Mouse (Mus musculus): Measurements from ENCODE around the gene Lbx2. TPM values are rescaled to one million over a fixed set of nuclear protein-coding genes. Genes with fewer than 3 reads are reported as not detected.

The Lbx2 gene
- total and polyA plus RNA-seq, 2 experiments from 2014 or later, result 0.26 TPM; not detected in 1

DNA sequence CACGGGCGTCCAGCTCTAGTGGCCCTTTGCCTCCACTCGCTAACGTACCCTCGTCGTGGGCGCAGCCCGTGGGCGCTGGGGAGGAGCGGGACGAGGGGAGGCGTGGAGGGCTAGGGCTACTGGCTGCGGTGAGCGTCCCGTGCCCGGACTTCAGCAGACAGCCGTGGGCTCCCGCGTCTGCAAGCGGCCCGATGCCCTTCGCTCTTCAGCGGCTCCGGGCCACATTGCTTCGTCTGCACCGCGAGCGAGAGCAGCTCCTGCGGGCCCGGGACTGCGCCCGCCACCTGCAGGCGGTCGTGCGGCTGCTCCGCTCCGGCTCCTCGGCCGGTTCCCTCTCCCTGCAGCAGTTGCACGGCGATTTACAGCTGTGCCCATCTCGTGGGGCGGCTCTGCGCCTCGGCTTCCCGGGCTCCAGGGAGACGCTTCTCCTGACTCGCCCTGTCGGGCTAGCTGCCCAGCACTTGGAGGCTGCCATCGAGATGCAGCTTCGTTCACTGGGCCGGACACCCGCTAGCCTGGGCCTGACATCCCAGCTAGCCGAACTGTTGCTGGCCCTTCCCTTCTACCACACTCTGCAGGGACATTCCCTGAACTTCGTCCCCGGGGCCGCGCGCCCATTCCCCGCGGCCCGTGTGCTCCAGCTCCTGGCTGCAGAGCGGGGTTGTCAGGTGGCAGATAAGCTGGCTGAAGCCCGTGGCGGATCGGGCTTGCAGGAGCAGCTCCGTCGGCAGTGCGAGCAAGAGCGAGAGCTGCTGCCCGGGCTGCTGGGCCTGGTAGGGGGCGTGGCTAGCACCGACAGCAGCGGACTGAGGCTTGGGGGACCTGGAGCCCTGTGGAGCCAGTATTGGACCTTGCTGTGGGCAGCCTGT lies 15.8 kb downstream of the Lbx2 start:
- Histone ChIP-seq H3K27ac (ENCODE audit: low read depth, low read length) (peak overlapping the region; percentile 79), H3K27me3 (ENCODE audit: insufficient read depth, low read length) (no peaks in the 10 kb centered on the region), H3K9ac (replicated peaks; ENCODE audit: low read length, poor library complexity, severe bottlenecking) (peak overlapping the region; percentile 83), H3K4me2 (ENCODE audit: low read depth, low read length, poor library complexity, severe bottlenecking) (peak overlapping the region; percentile 74), H3K9me3 (ENCODE audit: low read length) (no peaks in the 10 kb centered on the region), H3K36me3 (ENCODE audit: insufficient read depth, low read length) (peaks cover 12% of the 10 kb centered on the region; the same call in 1 of the 2 replicates), H3K4me1 (ENCODE audit: insufficient read depth, low read length) (peaks cover 8% of the 10 kb centered on the region), H3K4me3 (ENCODE audit: low read depth, low read length) (peak overlapping the region; percentile 78)
- TF ChIP-seq CTCF (IDR thresholded peaks at IDR 0.05), result peak; percentile 56
- ATAC-seq (ENCODE audit: low FRiP score), result peak; percentile 84
- peak; percentile 55 for DNase-seq (ENCODE audit: low spot score)
- under 1% methylated on average over 62 of the region's 74 CpGs for WGBS

DNA sequence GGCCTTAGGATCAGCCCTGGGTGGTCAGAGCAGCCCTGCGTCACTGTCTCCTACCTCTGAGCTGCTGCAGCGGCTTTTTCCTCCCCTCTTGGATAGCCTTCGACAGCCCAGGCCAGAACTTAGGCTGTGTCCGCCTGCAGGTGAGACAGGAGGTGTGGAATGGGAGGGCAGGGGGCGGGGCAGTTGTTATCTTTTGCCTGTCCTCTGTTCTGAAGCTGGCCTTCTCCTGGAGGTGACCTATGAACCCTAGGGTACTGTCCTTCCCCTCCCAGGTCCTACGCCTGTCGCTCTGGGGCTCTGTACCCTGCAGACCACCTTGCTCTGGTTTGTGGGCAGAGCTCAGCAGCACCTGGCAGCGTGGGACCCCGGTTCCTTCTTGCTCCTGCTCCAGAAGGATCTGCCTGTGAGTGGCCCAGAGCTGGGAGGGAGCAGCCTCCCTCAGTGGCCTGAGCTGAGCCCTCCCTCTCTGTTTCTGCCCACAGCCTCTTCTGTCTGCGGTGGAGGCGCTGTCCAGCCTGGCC lies 17.0 kb downstream of the Lbx2 start:
- Histone ChIP-seq H3K9me3 (ENCODE audit: low read length) (no peaks in the 10 kb centered on the region), H3K4me1 (ENCODE audit: insufficient read depth, low read length) (peaks cover 13% of the 10 kb centered on the region), H3K4me3 (ENCODE audit: low read depth, low read length) (peak overlapping the region; percentile 78), H3K36me3 (ENCODE audit: insufficient read depth, low read length) (peaks cover 17% of the 10 kb centered on the region; the same call in 1 of the 2 replicates), H3K27me3 (ENCODE audit: insufficient read depth, low read length) (no peaks in the 10 kb centered on the region), H3K9ac (replicated peaks; ENCODE audit: low read length, poor library complexity, severe bottlenecking) (peak overlapping the region; percentile 83), H3K4me2 (ENCODE audit: low read depth, low read length, poor library complexity, severe bottlenecking) (peak overlapping the region; percentile 74), H3K27ac (ENCODE audit: low read depth, low read length) (0 out of 2 replicates have a peak overlapping the region, but pooled peaks have one; percentile 7)
- TF ChIP-seq CTCF (IDR thresholded peaks at IDR 0.05), result no peak
- ATAC-seq (ENCODE audit: low FRiP score) (no peak), DNase-seq (ENCODE audit: low spot score) (no peak)
- 56% methylated on average over 11 of the region's 11 CpGs for WGBS

DNA sequence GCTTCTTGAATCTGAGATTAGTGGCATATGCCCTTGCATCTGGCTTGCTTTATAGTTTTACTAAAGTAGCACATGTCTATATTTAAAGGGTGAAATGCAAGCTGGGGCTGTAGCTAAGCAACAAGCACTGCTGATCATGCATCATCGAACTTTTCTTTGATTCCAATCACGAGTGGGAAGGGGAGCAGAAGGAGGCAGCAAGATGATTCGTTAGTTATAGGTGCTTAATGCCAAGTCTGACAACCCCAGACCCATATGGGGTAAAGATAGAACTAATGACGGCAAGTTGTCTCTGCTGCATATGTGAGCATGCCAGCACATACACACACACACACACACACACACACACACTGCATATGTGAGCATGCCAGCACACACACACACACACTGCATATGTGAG lies 18.0 kb downstream of the Lbx2 start:
- H3K9ac ChIP-seq (replicated peaks; ENCODE audit: low read length, poor library complexity, severe bottlenecking), result no peak overlapping the region
- no peak overlapping the region for H3K4me2 ChIP-seq (ENCODE audit: low read depth, low read length, poor library complexity, severe bottlenecking)
- no peak overlapping the region for H3K4me3 ChIP-seq (ENCODE audit: low read depth, low read length)
- no peak for TF ChIP-seq CTCF (IDR thresholded peaks at IDR 0.05)
- no peaks in the 10 kb centered on the region for H3K27me3 ChIP-seq (ENCODE audit: insufficient read depth, low read length)
- H3K9me3 ChIP-seq (ENCODE audit: low read length), result no peaks in the 10 kb centered on the region
- ATAC-seq (ENCODE audit: low FRiP score) (no peak), DNase-seq (ENCODE audit: low spot score) (no peak)
- peaks cover 18% of the 10 kb centered on the region for H3K4me1 ChIP-seq (ENCODE audit: insufficient read depth, low read length)
- H3K27ac ChIP-seq (ENCODE audit: low read depth, low read length), result no peak overlapping the region
- H3K36me3 ChIP-seq (ENCODE audit: insufficient read depth, low read length), result peaks cover 17% of the 10 kb centered on the region; the same call in 1 of the 2 replicates
- 70% methylated on average over 4 of the region's 4 CpGs for WGBS

DNA sequence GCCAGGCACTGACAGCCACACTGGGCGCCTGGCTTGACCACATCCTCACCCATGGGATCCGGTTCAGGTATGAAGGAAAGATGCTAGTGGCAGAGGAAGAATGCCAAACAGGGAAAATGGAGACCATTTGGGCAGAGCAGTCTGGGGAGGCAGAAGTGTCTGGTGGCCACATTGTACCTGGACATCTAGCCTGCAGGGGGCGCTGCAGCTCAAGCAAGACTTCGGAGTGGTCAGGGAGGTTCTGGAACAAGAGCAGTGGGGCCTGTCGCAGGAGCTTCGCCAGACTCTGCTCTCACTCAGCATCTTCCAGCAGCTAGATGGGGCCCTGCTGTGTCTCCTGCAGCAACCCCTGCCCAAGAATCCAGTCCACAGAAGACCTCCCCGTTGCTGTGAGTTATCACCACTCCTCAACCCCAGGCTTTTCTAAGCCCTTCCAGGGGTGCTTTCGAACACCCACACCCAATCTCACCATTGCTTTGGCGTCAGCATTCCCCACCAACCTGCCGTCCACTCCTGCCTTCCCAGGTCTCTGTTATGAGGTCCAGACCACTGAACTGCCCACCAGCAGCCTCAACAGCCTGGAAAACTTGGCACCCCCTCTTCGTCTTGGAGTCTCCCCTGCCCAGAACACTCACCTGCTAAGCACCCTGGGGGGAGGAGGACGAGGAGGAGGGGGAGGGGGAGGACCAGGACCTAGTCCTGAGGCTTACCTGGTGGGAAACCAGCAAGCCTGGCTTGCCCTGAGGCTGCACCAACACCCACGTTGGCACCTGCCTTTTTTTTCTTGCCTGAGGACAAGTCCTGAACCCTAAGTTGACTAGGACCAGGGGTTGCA lies 21.6 kb downstream of the Lbx2 start:
- H3K36me3 ChIP-seq (ENCODE audit: insufficient read depth, low read length), result peaks cover 17% of the 10 kb centered on the region; the same call in 1 of the 2 replicates
- H3K4me1 ChIP-seq (ENCODE audit: insufficient read depth, low read length), result peaks cover 17% of the 10 kb centered on the region
- ATAC-seq (ENCODE audit: low FRiP score), result no peak
- peak overlapping the region; percentile 88 for H3K4me2 ChIP-seq (ENCODE audit: low read depth, low read length, poor library complexity, severe bottlenecking)
- peak overlapping the region; percentile 81; the same call in 1 of the 2 replicates for H3K4me3 ChIP-seq (ENCODE audit: low read depth, low read length)
- peak overlapping the region; percentile 89 for H3K27ac ChIP-seq (ENCODE audit: low read depth, low read length)
- DNase-seq (ENCODE audit: low spot score), result peak; percentile 69
- TF ChIP-seq CTCF (IDR thresholded peaks at IDR 0.05), result peak; percentile 73
- H3K9ac ChIP-seq (replicated peaks; ENCODE audit: low read length, poor library complexity, severe bottlenecking), result no peak overlapping the region
- no peaks in the 10 kb centered on the region for H3K9me3 ChIP-seq (ENCODE audit: low read length)
- H3K27me3 ChIP-seq (ENCODE audit: insufficient read depth, low read length), result no peaks in the 10 kb centered on the region
- 34% methylated on average over 13 of the region's 13 CpGs for WGBS

DNA sequence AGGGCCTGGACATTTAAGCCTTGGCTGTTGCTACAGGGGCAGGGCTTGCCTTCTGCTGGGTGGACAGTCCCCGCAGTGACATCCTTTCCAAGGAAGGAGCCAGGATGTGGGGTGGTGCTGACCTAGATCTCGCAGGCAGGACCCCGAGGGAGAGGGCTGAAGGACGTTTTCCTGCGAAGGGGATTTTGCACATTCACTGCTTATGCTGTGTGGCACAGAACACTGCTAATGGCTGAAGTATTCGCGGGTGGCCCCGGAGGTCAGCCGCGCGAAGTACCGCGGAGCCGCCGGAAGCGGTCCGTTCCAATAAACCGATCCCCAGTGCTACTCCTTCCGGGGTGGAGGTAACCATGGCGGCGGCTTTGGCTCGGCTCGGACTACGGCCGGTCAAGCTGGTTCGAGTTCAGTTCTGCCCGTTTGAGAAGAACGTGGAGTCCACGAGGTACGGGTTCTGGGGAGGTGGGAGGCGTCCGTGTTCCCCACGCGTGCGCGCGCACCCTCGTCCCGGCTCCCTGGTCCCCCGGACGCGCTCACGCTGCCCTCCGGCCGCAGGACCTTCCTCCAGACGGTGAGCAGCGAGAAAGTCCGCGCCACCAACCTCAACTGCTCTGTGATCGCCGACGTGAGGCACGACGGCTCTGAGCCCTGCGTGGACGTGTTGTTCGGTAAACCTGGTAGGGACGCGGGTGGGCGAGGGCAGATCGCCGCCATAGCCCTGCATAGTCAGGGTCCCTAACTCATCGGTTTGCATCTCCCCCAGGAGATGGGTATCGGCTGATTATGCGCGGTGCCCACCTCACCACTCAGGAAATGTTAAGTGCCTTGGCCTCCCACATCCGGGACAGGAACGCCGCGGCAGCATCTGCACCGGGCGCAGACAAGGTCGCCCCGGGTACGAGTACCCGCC lies 22.8 kb downstream of the Lbx2 start, which contains the start of gene Mrpl53:
TSS of gene Mrpl53 (plus strand) at position 279 of the 907 bp plus-strand sequence.
- Histone ChIP-seq H3K36me3 (ENCODE audit: insufficient read depth, low read length) (peaks cover 17% of the 10 kb centered on the region; the same call in 1 of the 2 replicates), H3K27me3 (ENCODE audit: insufficient read depth, low read length) (no peaks in the 10 kb centered on the region), H3K4me3 (ENCODE audit: low read depth, low read length) (peak within 1 kb of the TSS; percentile 81), H3K27ac (ENCODE audit: low read depth, low read length) (peak within 1 kb of the TSS; percentile 89), H3K4me2 (ENCODE audit: low read depth, low read length, poor library complexity, severe bottlenecking) (peak within 1 kb of the TSS; percentile 88), H3K4me1 (ENCODE audit: insufficient read depth, low read length) (peaks cover 10% of the 10 kb centered on the region; the same call in 1 of the 2 replicates), H3K9me3 (ENCODE audit: low read length) (no peaks in the 10 kb centered on the region), H3K9ac (replicated peaks; ENCODE audit: low read length, poor library complexity, severe bottlenecking) (peak within 1 kb of the TSS; percentile 81)
- DNase-seq (ENCODE audit: low spot score), result peak; percentile 87
- TF ChIP-seq CTCF (IDR thresholded peaks at IDR 0.05), result no peak
- WGBS, result 1% methylated on average over 76 of the region's 76 CpGs
- peak; percentile 90 for ATAC-seq (ENCODE audit: low FRiP score)
